Mouse (Mus musculus) activated CD4-positive, CD25-positive, alpha-beta regulatory T cell (primary cell): ENCODE data around the gene Clmp. TPM values are rescaled to one million over a fixed set of nuclear protein-coding genes. Genes with fewer than 3 reads are reported as not detected.

Experiments used
- polyA plus RNA-seq, 2 experiments: library from polyadenylated mRNA; unstranded; fragments of 100-300 nt; shearing (Covaris generic); gene quantifications; one replicate each; pipeline ENCODE4 v1.2.1; 2017

Clmp gene
- polyA plus RNA-seq, result under 1 TPM; 0.04 to 0.23 TPM

GRCm38 (mm10) chr9:40685801-40686420 is at the start of gene Clmp:
Gene Clmp (plus strand): TSS chr9:40685962.

GRCm38 (mm10) chr9:40670313-40670712 is 15.4 kb upstream of the Clmp start, which contains the start of gene Gm21915:
Gene Gm21915 (plus strand): TSS chr9:40670613.

GRCm38 (mm10) chr9:40800675-40801612 is 115.2 kb downstream of the Clmp start, which contains the start of gene Hspa8:
Gene Hspa8 (plus strand): TSS chr9:40800984.

Other genes with a start within 250 kb of the Clmp start
- gene Gramd1b, start 154.6 kb upstream of the Clmp start, polyA plus RNA-seq, result 10 to 100 TPM; 38.1 to 49.6 TPM
- not detected for gene Gm21915, start 15.3 kb upstream of the Clmp start, polyA plus RNA-seq
- 1,000 to 10,000 TPM; 1,645 to 2,039 TPM for gene Hspa8, start 115.0 kb downstream of the Clmp start, polyA plus RNA-seq
- not detected for gene Bsx, start 188.2 kb downstream of the Clmp start, polyA plus RNA-seq